Mouse (Mus musculus) brain, embryonic 14.5 days (tissue): ENCODE results near the gene Npnt. TPM values are rescaled to one million over a fixed set of nuclear protein-coding genes. Genes with fewer than 3 reads are reported as not detected.

Experiments
- DNase-seq: peaks from one replicate; pipeline ENCODE4 v3.0.0-alpha.2; 2011; ENCODE audit warnings: low read depth
- CTCF ChIP-seq: fragments of 200-500 bp; IDR thresholded peaks from 2 replicates; pipeline ENCODE4 v1.5.1; 2012; ENCODE audit warnings: inconsistent platforms, mild to moderate bottlenecking, moderate library complexity, borderline replicate concordance; ENCODE audit not compliant: insufficient read depth, insufficient read length; ENCODE audit errors: extremely low read depth
- POLR2A ChIP-seq: fragments of 200-500 bp; IDR thresholded peaks from 2 replicates; pipeline ENCODE4 v1.6.1; 2012; ENCODE audit warnings: mild to moderate bottlenecking, inconsistent platforms, borderline replicate concordance; ENCODE audit not compliant: poor library complexity, insufficient read depth, insufficient read length, severe bottlenecking; ENCODE audit errors: extremely low read depth
- polyA plus RNA-seq: library from polyadenylated mRNA; depleted of rRNA; stranded (reverse); fragments of >200 nt; gene quantifications from 2 replicates; pipeline ENCODE4 v1.2.3, GENCODE M21; 2012; rRNA removed

Gene Npnt
- polyA plus RNA-seq, 1 experiment = 32.3 TPM

GRCm38 (mm10) chr3:132849669-132850068, 100.4 kb downstream of the Npnt start:
- TF ChIP-seq POLR2A (no peak), CTCF (no peak)
- DNase-seq = no peak

DNA sequence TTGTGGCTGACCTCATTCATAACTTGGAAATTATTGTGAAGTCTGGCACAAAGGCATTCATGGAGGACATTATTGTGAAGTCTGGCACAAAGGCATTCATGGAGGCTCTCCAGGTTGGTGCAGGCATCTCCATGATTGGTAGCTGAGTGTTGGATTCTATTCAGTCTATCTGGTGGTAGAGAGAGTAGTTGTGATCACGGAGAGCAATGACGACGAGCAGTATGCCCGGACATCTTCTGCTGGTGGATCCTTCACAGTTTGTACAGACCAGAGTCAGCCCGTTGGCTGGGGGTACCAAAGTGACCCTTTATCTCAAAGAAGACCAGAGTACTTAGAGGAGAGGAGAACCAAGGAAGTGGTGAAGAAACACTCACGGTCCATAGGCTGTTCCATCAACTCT, 107.4 kb downstream of the Npnt start:
- DNase-seq = no peak
- no peak for TF ChIP-seq POLR2A
- TF ChIP-seq CTCF = no peak

GRCm38 (mm10) chr3:132839516-132839915, 110.6 kb downstream of the Npnt start:
- no peak for TF ChIP-seq POLR2A
- TF ChIP-seq CTCF = no peak
- DNase-seq = no peak

- TF ChIP-seq POLR2A (no peak), CTCF (no peak)
- DNase-seq = no peak
Measured at GRCm38 (mm10) chr3:132838656-132839417, 111.3 kb downstream of the Npnt start.

DNA sequence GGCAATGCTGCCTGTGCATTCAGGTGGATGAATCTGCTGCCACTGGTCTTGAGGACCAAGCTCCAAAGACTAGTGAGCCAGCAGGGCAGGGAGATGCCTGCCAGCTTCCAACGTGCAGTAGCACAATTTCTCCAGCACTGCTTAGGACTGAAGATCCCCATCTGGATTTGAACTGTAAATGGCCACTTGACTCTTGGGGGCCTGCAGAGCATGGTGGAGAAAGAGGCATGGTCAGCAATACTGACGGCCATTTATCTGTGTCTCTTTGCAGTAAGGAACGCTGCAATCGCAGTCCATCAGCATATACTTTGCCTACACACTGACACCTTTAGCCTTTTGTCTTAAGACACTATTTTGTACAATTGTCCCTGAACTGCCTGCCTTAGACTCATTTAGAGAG, 113.0 kb downstream of the Npnt start:
- DNase-seq = no peak
- TF ChIP-seq CTCF (no peak), POLR2A (no peak)

GRCm38 (mm10) chr3:132835118-132835794, 114.8 kb downstream of the Npnt start:
- TF ChIP-seq CTCF = no peak
- no peak for TF ChIP-seq POLR2A
- no peak for DNase-seq

Other genes with a start within 250 kb of the Npnt start
- 15.1 and 16.2 TPM in 2 replicates for gene Ints12, start 141.5 kb upstream of the Npnt start, polyA plus RNA-seq
- gene Gstcd, start 141.7 kb upstream of the Npnt start, polyA plus RNA-seq = 10.6 and 11.3 TPM in 2 replicates